Comparison of ENCODE assay signal across 9 mouse cellular contexts in genomic region chr3:129649586-129650292, GRCm38 (mm10).
DNase-seq lines count a peak whose midpoint lies in the region; ATAC-seq lines count a peak whose summit lies in the region.
"Had no signal": no experiment of that assay in that cellular context is flagged by ENCODE, and none has a peak within 500 bp of the region (broad histone marks: within the 10 kb centered on the region; RNA-seq: fewer than 3 reads in every experiment).

No protein-coding gene starts in this region.

- no peak overlapping the region for H3K4me2 ChIP-seq in hindbrain, embryonic 15.5 days
- H3K4me2 ChIP-seq in hindbrain, embryonic 11.5 days (replicated peaks; ENCODE audit: low read depth, low read length), result no peak overlapping the region
- H3K4me2 ChIP-seq in embryonic facial prominence, embryonic 15.5 days (replicated peaks), result no peak overlapping the region

- 0 out of 2 replicates have a peak, but pooled peaks have one; percentile 9 for ATAC-seq in hindbrain, embryonic 15.5 days (ENCODE audit: low FRiP score, low read depth)
- no peak for ATAC-seq in hindbrain, embryonic 11.5 days (ENCODE audit: low FRiP score)
- 0 out of 2 replicates have a peak, but pooled peaks have one; percentile 63 for ATAC-seq in embryonic facial prominence, embryonic 15.5 days (ENCODE audit: insufficient number of reproducible peaks, low FRiP score, low TSS enrichment, low read depth)

- no peaks in the 10 kb centered on the region; the same call in 1 of the 2 replicates for H3K4me1 ChIP-seq in hindbrain, embryonic 15.5 days (replicated peaks)
- no peaks in the 10 kb centered on the region; the same call in 1 of the 2 replicates for H3K4me1 ChIP-seq in hindbrain, embryonic 11.5 days (replicated peaks; ENCODE audit: control insufficient read depth, insufficient read depth, low read length)
- H3K4me1 ChIP-seq in embryonic facial prominence, embryonic 15.5 days, result peaks cover 5% of the 10 kb centered on the region; the same call in 1 of the 2 replicates

- DNase-seq in hindbrain, embryonic 11.5 days (ENCODE audit: low spot score), result no peak
- peak; percentile 76 for DNase-seq in MN1 (ENCODE audit: low spot score)
- peak; percentile 85 for DNase-seq in lung, postnatal 10 days
- no peak for DNase-seq in thymus, postnatal 14 days
- DNase-seq in spleen, postnatal 10 days (ENCODE audit: low spot score in 2 of 2), result no peak
- DNase-seq in right cerebral cortex, adult 2 months (ENCODE audit: low spot score in 2 of 2), result no peak
- DNase-seq: liver had no signal

- 68% methylated on average over 8 of the region's 8 CpGs for WGBS in hindbrain, embryonic 15.5 days
- 74% methylated on average over 8 of the region's 8 CpGs for WGBS in hindbrain, embryonic 11.5 days
- 55% methylated on average over 8 of the region's 8 CpGs for WGBS in embryonic facial prominence, embryonic 15.5 days

- H3K36me3 ChIP-seq in hindbrain, embryonic 15.5 days, result no peaks in the 10 kb centered on the region
- no peaks in the 10 kb centered on the region for H3K36me3 ChIP-seq in hindbrain, embryonic 11.5 days (ENCODE audit: control insufficient read depth, insufficient read depth, low read length)
- no peaks in the 10 kb centered on the region for H3K36me3 ChIP-seq in embryonic facial prominence, embryonic 15.5 days

- no peaks in the 10 kb centered on the region for H3K9me3 ChIP-seq in hindbrain, embryonic 15.5 days
- H3K9me3 ChIP-seq in hindbrain, embryonic 11.5 days (ENCODE audit: control insufficient read depth, low read length), result no peaks in the 10 kb centered on the region
- H3K9me3 ChIP-seq in embryonic facial prominence, embryonic 15.5 days (replicated peaks), result no peaks in the 10 kb centered on the region

- no peak overlapping the region for H3K27ac ChIP-seq in hindbrain, embryonic 15.5 days (replicated peaks)
- no peak overlapping the region for H3K27ac ChIP-seq in hindbrain, embryonic 11.5 days (ENCODE audit: low read depth, low read length)
- H3K27ac ChIP-seq in embryonic facial prominence, embryonic 15.5 days (replicated peaks), result no peak overlapping the region

- H3K27me3 ChIP-seq in hindbrain, embryonic 15.5 days, result no peaks in the 10 kb centered on the region
- H3K27me3 ChIP-seq in hindbrain, embryonic 11.5 days (ENCODE audit: control insufficient read depth, insufficient read depth, low read length), result no peaks in the 10 kb centered on the region
- H3K27me3 ChIP-seq in embryonic facial prominence, embryonic 15.5 days, result no peaks in the 10 kb centered on the region

- H3K9ac ChIP-seq in hindbrain, embryonic 15.5 days, result no peak overlapping the region
- H3K9ac ChIP-seq in hindbrain, embryonic 11.5 days (ENCODE audit: low read depth, low read length), result no peak overlapping the region
- no peak overlapping the region for H3K9ac ChIP-seq in embryonic facial prominence, embryonic 15.5 days

- H3K4me3 ChIP-seq in hindbrain, embryonic 15.5 days, result no peak overlapping the region
- H3K4me3 ChIP-seq in hindbrain, embryonic 11.5 days (ENCODE audit: low read depth, low read length), result no peak overlapping the region
- no peak overlapping the region for H3K4me3 ChIP-seq in embryonic facial prominence, embryonic 15.5 days (replicated peaks)

Comparison
In these comparisons a context has a peak if more than half of its experiments do, and no peak if none do; other contexts are left out.
1. DNase-seq: peak in MN1 (single experiment) and lung, postnatal 10 days (single experiment); none in hindbrain, embryonic 11.5 days (single experiment), thymus, postnatal 14 days (single experiment), spleen, postnatal 10 days (0 of 2) and right cerebral cortex, adult 2 months (0 of 2).